Mouse (Mus musculus) liver, embryonic 14.5 days (tissue): ENCODE data around the gene Nop16.

Source experiments
- CTCF ChIP-seq: IDR thresholded peaks from 2 replicates; pipeline ENCODE4 v1.5.1; 2016; ENCODE audit warnings: antibody characterized with exemption, low read depth, control low read depth
- EP300 ChIP-seq: IDR thresholded peaks from 2 replicates; pipeline ENCODE4 v1.6.1; 2016; ENCODE audit warnings: antibody characterized with exemption, low read depth

GRCm38 (mm10) chr13:54582860-54583259 is 7.0 kb downstream of the Nop16 start:
- TF ChIP-seq EP300 (no peak), CTCF (no peak)
